Mouse (Mus musculus) left cerebral cortex, postnatal 36 days (tissue): ENCODE data around the gene Prkar2b. TPM values are rescaled to one million over a fixed set of nuclear protein-coding genes. Genes with fewer than 3 reads are reported as not detected.

Experiments
- DNase-seq, 2 experiments: peaks; one replicate each; pipeline ENCODE4 v3.0.0; 2021 to 2022; ENCODE audit warnings: low spot score in 2 of 2, mixed read lengths in 1 of 2
- intact Hi-C: fragments of 180-260 bp; cut with DNase I; formaldehyde crosslinking; loops from one replicate; pipeline ENCODE4 v1.15.1; 2025
- total RNA-seq, 2 experiments: library from RNA; stranded (reverse); gene quantifications; 2 replicates each; pipeline ENCODE4 v1.2.3; 2021

The Prkar2b gene
- total RNA-seq, 2 experiments from 2014 or later, result 76.0 to 84.6 TPM

GRCm38 (mm10) chr12:31983238-31983637 lies 77.9 kb downstream of the Prkar2b start:
- intact Hi-C loops, result no loop called here
- no peak for DNase-seq

- intact Hi-C loops, result no loop called here
- no peak for DNase-seq
Observed at GRCm38 (mm10) chr12:31977613-31978195, 83.4 kb downstream of the Prkar2b start.

GRCm38 (mm10) chr12:31976544-31976943 lies 84.6 kb downstream of the Prkar2b start:
- intact Hi-C loops, result no loop called here
- DNase-seq, result no peak

- intact Hi-C loops, result no loop called here
- no peak for DNase-seq
Observed at GRCm38 (mm10) chr12:31973473-31974172, 87.5 kb downstream of the Prkar2b start.

GRCm38 (mm10) chr12:31971547-31971946 lies 89.5 kb downstream of the Prkar2b start:
- no peak for DNase-seq
- intact Hi-C loops, result no loop called here

- intact Hi-C loops, result loop anchor here (2.0 to 10.0 kb wide), 2 partner anchors 176 to 416 kb away; no protein-coding TSS in a partner anchor
- DNase-seq, result no peak
Observed at GRCm38 (mm10) chr12:31969111-31969510, 92.0 kb downstream of the Prkar2b start.

- intact Hi-C loops, result loop anchor here (2.0 to 10.0 kb wide), 3 partner anchors 93 to 417 kb away; partner anchors contain the start of gene Prkar2b
- DNase-seq, result no peak
Observed at GRCm38 (mm10) chr12:31967536-31967935, 93.6 kb downstream of the Prkar2b start.

GRCm38 (mm10) chr12:31966405-31966804 lies 94.7 kb downstream of the Prkar2b start:
- intact Hi-C loops, result loop anchor here (2.0 to 10.0 kb wide), 3 partner anchors 94 to 418 kb away; partner anchors contain the start of gene Prkar2b
- no peak for DNase-seq

GRCm38 (mm10) chr12:31965517-31966212 lies 95.4 kb downstream of the Prkar2b start:
- intact Hi-C loops, result loop anchor here (2.0 to 10.0 kb wide), 3 partner anchors 95 to 419 kb away; partner anchors contain the start of gene Prkar2b
- DNase-seq, result peak; percentile 19 to 39

GRCm38 (mm10) chr12:31964074-31964473 lies 97.0 kb downstream of the Prkar2b start:
- DNase-seq, result no peak
- intact Hi-C loops, result loop anchor here (10.0 kb wide), 1 partner anchor 421 kb away; no protein-coding TSS in a partner anchor

- DNase-seq, result no peak
- intact Hi-C loops, result no loop called here
Observed at GRCm38 (mm10) chr12:31955843-31956242, 105.3 kb downstream of the Prkar2b start.

- intact Hi-C loops, result no loop called here
- DNase-seq, result no peak
Observed at GRCm38 (mm10) chr12:31950659-31951031, 110.5 kb downstream of the Prkar2b start.

GRCm38 (mm10) chr12:31949759-31950658 lies 111.1 kb downstream of the Prkar2b start, which contains the start of gene Hbp1:
Hbp1 (minus strand) TSS chr12:31950535.
- DNase-seq, result peak; percentile 99 to 100
- intact Hi-C loops, result no loop called here

- intact Hi-C loops, result no loop called here
- DNase-seq, result peak; percentile 90
Observed at GRCm38 (mm10) chr12:31949193-31949741, 111.8 kb downstream of the Prkar2b start.

GRCm38 (mm10) chr12:31948101-31949000 lies 112.7 kb downstream of the Prkar2b start:
- no peak for DNase-seq
- intact Hi-C loops, result no loop called here

- intact Hi-C loops, result no loop called here
- DNase-seq, result no peak
Observed at GRCm38 (mm10) chr12:31947476-31947875, 113.6 kb downstream of the Prkar2b start.

GRCm38 (mm10) chr12:31944405-31944804 lies 116.7 kb downstream of the Prkar2b start:
- no peak for DNase-seq
- intact Hi-C loops, result no loop called here

- intact Hi-C loops, result no loop called here
- DNase-seq, result no peak
Observed at GRCm38 (mm10) chr12:31943020-31943654, 118.0 kb downstream of the Prkar2b start.
